Mouse (Mus musculus): ENCODE measurements around the gene Ctcf.
"Not testable (repeated sequence)": the region's sequence is repeated elsewhere in the genome, so short reads cannot be mapped to it uniquely, and the experiment has no call there.

Ctcf gene

DNA sequence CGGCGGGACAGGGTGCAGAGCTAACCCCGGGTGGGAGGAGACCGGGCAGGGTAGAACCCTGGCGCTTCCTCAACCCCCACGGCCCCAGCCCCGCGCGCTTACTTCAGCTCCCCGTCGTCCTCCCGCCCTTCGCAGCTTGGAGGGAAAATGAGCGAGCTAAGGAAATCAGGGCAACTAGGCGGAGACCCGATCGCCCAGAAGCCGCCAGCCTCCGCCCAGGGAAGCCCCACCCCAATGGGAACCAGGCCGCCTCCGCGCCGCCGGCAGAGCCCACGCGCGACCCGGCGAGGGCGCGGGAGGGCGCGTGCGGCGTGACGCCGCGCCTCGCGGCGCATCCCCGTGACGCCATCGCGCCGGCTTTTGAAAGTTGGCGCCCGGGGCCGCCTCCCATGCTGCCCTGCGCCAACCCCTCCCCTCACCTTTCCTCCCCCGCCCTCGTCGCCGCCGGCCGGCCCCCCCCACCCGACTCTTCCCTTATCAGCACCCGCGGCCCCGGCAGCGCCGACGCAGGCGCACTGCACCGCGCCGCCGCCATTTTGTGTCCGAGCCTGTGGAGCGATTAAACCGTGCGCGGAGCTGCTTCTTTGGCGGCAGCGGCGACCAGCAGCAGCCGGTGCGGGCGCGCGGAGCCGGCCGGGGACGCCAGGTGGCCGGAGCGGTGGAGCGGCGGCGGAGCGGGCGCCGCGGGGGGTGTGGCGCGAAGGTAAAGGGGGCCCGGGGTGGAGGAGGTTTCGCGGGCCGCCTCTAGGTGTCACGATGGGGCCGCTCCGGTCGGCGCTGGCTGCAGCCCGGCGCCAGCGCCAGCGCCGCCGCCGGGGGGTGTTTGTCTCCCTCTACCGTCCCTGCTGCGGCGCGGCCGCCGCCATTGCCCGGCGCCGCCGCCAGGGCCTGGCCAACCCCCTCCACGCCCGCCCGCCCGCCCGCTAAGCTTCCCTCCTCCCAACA lies at the start of gene Ctcf:
Gene Ctcf (plus strand): TSS at position 551 of the 945 bp plus-strand sequence.
- DNase-seq = peak; percentile 92 to 94

DNA sequence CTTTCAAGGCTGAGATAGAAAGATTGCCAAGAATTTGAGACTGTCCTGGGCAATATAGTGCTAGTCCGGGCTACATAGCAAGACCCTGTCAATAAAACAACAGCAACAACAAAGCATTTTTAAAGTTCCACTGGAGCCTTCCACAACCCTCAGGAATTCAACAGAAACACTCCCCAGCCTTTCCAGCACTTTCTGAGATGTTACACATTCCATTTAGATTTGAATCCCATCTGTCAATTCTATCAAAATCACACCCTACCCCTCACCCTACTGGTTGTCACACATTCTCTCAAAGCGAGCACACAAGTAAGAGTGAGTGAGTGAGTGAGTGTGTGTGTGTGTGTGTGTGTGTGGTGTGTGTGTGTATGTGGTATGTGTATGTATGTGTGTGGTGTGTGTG lies 43.9 kb upstream of the Ctcf start:
- no peak for DNase-seq

DNA sequence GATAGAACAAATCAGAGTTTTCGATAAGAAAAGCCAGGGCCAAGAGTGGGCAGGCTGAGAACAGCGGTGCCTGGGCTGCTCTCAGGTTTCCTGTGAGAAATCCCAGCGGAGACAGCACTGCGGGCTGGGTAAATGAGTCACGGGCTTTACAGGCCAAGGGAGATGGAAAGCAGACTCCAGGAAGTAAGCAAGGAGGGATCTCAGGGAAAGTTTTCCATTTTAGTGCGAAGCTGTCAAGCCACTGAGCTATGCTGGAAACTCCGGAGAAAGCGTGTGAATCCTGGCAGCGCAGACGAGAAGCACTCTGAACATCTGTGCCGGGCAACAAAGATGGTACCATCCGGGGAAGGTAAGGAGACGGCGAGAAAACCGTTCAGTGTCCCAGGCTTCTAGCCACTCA lies 42.5 kb upstream of the Ctcf start:
- DNase-seq = no peak

DNA sequence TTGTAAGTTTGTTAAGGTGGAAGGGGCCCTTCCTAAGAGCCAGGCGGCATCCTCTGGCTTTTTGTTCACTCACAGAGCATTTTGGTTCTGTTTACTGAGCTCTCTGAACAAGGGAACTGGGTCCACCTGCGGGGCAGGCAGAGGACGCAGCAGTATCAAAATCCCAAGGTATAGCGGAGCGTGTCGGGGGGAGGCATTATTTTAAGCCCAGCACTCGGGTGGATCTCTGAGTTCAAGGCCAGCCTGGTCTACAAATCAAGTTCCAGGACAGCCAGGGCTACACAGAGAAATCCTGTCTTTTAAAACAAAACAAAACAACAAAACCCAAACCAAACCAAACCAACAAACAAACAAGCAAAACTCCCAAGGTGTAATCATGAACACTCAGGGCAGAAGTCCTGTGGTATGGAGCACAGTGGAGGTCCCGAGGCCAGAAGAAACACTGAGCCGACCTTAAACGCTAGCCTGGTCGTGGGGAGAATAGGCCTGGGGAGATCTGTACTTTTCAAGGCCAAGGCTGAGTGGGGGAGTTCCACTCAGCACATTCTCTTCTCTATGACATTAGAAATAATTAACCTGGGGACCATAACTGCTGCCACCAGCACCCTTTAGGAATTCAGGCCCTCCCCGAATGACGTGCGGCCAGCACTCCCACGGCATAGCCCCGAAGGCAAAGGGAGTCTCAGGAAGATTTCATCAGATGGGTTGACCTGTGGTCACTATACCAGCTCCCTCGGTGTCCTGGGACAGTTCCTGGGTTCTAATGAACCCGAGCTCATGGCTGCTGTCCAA lies 41.7 kb upstream of the Ctcf start:
- DNase-seq = no peak

DNA sequence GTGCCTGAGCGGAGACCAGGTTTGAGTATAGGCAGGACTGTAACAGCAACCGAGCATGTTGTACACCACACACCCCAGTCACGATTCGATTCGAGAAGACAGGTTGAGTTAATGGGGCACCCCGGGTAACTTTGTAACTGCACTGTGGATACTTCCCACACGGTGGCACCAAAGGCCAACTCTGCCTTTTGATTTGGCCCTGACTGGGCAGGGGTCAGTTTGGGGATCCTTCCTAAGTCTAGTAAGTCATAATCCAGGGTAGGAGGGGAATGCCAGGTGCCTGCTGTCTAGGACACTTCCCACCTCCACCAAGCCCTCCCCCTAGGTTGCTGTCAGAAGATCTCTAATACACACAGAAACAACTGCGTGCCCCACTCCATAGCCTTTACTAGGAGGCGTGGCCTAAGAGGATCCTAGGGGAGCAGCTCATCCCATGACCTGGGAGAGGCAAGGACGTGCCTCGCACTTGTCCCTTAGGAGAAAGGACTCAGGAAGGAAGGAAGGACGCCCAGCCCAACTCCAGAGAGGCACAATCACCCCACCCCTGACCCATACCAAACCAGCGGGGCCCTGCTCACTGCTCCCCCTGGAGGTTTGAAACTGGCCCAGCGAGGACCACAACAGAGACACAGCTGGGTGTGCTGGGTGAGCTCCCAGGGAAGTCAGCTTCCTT lies 39.9 kb upstream of the Ctcf start:
- peak; percentile 62 to 71 for DNase-seq

DNA sequence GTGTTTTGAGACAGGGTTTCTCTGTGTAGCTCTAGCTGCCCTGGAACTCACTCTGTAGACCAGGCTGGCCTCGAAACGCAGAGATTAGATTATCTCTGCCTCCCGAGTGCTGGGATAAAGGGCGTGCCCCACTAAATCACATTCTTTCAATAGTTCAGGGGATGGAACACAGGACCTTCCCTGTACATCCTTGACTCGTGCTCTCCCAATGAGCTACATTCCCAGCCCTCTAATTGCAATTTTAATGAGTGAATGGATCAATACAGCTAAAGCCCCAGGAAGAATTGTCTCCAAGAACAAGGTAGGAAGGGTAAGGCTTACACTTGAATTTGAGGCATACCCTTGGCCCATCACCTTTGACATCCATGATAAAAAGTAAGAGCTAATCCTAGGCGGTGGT lies 37.6 kb upstream of the Ctcf start:
- DNase-seq = no peak

DNA sequence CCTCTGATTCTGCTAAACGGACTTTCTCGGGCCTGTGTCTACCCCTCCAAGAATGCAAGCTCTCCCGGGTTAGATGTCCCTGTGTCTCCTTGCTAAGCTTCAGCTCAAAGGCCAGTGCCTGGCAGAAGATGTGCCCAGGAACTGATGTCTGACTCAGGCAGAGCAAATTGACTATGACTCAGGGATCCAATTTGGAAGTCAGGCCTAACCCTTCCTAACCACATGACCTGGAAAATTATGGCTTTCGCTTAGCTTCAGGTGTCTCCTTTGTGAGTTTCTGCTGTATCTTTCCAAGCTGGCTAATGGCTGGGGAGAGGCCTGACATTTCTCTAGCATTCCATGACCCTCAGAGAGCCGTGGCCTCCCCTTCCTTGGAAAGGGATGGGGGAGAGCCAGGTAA lies 35.1 kb upstream of the Ctcf start:
- no peak for DNase-seq

DNA sequence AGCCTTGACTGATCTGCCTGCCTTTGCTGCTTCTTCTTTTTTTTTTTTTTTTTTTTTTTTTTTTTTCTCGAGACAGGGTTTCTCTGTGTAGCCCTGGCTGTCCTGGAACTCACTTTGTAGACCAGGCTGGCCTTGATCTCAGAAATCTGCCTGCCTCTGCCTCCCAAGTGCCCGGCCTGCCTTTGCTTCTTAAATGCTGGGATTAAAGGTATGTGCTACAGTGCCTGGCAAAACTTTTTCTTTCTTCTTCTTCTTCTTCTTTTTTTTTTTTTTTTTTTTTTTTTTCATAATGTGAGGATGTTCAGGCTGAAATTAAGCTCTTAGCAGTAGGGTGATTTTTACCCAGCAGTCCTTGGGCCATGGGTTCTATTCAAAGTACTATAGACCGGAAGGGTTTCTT lies 33.8 kb upstream of the Ctcf start:
- DNase-seq = not testable (repeated sequence)

DNA sequence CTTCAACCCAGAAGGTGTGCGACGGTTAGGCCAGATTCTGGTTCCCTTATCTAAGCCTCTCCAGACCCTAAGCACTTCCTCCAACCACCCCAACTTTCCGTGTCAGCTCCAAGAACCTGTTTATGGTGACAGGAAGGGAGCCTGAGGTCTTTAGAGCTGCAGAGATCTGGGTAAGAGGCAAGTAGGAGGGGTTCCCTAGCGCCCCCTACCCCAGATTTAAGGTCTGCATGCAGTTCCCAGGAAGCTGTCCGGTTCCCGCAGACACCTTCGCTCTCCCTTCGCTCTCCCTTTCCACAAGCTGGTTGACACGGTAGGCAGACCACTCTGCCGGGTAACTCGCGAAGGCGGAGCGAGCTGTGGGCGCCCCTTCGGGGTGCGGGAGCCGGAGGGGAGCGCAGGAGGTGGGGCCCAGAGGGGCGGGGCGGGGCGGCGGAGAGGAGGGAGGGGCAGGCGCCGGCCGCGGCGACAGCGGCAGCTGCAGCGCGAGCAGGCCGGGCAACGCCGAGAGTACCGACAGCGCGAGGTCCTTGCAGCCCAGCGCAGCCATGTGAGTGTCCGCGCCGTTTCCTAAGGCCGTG lies 31.5 kb upstream of the Ctcf start, which contains the start of gene Ripor1:
Gene Ripor1 (plus strand): TSS at position 452 of the 578 bp plus-strand sequence.
- DNase-seq = peak; percentile 64 to 76

DNA sequence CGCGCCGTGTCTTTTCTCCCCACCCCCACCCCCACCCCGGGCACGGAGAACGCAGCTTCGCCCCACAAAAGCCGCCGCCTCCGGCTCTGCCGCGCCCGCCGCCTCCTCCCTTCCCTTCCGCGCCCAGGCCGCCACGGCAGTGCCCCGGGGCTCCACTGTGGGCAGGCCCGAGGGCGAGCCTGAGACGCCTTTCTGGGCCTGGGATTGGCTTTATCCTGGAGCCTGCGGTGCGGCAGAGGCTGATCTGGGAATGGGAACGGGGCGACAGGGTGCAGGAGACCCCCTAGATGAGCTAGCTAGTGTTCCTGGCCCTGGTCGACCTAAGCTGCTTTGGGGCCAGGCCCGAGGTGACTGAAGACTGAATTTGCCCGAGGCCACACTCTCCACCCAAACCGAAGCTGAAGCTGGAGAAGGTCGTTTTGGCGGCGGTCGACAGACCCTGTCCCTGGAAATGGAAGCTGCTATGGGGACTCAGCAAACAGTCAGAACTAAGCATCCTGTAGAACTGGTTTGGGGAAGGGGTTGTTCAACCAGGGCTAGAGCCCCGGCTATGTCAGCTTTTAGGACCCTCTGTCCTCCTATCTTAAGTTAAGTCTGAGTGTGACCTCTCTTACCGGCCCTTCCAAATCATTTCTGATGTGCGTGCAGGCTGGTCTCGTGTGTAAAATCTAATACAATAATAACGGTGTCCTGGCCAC lies 30.7 kb upstream of the Ctcf start:
- DNase-seq = peak; percentile 47 to 51

DNA sequence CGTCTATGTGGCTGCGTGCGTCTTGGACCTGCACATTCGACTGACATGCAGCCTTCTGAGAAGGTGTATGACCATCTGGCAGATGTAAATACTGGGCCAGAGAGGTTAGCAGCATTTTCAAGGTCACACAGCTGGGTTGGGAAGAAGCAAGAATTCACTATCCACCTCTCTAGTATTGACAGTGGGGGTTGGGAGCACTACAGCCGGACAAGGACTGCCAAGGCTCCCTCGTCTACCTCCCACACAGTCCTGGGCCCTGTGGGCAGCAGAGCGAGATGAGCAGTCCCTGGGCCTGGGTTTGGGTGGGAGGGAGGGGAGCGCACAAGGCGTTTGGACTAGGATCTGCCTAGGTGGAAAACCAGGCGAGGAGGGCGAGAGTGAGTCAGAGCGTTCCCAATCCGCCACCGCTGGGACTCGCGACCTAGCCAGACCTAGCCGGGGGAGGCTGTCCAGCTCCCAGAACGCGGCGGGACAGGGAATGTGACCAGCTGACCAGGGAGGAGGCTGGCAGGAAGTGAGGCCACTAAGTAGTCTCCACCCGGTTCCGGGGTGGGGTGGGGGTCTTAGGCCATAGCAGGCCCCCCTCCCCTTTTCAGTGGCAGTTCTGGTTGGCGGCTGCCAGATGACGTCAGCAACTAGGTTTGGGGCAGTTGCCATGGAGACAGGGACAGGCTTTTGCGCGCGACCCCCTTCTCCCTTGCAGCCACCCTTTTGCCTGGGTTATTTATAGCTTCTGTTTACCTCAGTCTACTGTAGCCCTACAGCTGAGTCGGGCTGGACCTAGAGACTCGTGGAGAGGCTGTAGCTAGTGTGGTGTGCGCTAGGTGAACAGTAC lies 30.0 kb upstream of the Ctcf start:
- peak; percentile 70 to 71 for DNase-seq

DNA sequence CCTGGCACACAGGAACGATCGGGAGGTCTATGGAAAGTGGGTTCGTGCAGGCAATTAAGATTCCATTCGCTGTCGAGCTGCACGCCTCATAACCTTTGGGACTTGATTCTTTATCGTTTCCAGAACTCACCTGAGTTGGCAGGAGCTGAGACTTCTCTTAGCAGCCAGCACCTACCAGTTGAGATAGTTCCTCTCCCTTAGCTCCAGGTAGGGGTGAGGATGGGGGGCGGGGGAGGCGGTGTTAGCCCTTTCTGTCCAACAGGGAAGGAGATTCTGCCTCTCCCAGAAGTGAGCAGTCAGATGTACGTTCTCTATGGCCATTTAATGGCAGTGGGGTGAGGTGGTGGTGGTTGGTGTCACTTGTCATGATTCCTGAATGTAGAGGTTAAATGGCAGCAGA lies 29.3 kb upstream of the Ctcf start:
- DNase-seq = no peak

DNA sequence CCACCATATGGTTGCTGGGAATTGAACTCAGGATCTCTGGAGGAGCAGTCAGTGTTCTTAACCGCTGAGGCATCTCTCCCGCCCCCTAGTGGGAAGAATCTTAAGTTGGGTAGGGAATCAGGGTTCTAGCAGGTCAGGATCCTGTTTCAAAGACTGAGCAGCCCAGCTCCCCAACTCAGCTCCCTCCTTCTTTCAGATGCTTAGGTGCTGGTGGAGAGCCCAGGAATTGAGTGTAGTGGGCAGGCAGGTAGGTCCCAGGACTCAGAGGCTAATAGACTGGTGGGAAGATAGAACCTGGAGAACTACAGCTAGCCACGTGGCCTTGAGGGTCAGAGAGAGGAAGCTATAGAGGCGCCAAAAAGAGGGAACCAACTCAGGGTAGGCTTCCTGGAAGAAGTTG lies 28.7 kb upstream of the Ctcf start:
- peak in 1 of 2 experiments; percentile 35 for DNase-seq

DNA sequence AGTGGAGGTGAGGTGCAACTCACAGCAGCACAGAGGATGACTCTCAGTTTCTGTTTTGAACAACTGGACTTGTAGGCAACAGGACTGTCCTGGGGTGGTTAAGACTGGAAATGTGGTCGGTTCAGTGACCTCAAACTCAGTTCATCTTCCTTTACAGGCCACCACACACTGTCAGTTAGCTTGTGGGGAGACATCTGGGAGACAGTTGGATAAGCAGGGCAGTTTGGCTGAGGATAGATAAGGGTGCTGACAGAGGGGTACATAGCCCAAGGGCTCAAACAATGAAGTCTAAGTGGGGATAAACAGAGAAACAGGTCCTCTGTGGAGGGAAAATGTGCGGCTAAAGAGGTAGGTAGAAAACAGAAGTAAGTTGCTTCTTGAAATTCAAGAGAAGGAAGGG lies 27.0 kb upstream of the Ctcf start:
- no peak for DNase-seq

DNA sequence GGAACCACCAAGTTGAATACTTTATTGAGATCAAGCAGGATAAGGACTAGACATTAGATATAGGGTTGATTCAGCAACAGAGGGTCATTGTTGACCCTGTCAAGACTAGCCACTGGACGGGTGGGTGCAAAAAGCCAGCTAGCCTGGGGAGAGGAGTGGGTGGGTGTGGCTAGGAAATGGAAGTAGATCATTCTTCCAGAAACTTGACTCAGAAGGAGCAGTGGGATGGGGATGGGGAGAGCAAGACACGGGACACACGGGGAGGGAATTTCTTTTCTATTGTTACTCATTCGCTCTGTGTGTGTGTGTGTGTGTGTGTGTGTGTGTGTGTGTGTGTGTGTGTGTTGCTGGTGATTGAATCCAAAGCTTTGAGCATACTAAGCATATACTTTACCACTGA lies 26.6 kb upstream of the Ctcf start:
- no peak for DNase-seq

DNA sequence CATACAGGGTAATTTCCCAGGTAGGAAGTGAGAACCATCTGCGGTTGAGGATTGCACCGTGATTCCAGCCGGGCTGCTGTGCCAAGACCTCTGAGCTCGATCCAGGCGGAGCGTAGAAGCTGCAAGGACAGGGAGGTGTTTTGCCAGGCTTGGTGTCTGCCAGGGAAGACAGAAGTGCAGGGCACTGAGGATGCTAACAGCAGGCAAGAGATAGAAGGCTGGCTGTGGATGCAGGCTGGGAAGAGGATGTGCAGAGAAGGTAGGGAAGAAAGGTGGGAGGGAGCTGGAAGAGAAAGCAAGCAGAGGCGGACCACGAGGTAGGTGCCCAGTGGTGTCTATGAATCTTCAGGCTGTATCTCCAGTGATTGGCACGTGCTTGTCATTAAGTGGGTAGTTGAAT lies 24.5 kb upstream of the Ctcf start:
- DNase-seq = no peak

DNA sequence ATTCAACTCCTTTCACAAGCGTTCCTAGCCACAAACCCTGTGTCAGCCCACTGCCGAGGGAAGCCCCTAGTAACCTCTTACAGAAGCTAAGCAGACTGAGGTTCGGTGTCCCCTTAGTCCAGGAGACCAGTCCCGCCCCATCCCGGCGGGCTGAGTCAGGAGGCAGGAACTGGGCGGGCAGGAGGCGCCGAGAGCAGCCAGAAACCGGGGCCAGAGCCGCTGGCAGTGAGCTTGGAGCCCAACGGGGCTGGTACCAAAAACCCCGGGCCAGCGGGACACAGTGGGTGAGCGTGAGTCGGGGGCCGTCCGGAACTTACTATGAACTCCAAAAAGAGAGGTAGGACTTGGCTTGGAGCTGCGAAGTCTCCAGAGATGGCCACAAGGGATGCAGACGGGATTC lies 23.3 kb upstream of the Ctcf start:
- DNase-seq = peak; percentile 34 to 46

DNA sequence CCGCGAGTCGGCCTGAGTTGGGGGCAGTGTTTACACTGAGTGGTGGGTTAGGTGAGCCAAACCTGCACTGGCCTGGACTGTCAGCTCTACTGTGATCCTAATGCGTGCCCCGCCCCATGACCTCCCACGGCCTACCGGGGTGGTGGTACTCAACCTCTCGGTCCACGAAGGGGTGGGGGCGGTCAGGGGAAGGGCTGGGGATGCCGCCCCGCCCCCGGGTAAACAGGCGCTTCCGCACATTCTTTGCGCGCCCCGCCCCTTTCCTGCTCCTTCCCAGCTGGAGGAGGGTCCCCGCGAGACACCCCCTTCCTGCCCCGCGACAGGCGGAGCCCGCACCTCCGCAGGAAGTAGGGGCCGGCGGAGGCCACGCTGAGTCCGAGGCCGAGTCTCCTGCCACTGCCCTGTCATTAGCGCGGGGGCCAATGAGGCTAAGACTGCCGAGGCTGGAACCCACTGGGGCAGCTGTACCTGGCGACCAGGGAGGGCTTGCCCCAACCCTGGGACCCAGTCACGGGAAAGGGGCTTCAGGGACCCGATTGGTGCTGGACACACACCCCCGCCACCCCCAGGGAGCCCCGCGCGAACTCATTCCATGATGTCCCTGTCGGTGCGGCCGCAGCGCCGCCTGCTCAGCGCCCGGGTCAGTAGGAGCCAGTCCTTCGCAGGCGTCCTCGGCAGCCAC lies 22.4 kb upstream of the Ctcf start:
- no peak for DNase-seq

DNA sequence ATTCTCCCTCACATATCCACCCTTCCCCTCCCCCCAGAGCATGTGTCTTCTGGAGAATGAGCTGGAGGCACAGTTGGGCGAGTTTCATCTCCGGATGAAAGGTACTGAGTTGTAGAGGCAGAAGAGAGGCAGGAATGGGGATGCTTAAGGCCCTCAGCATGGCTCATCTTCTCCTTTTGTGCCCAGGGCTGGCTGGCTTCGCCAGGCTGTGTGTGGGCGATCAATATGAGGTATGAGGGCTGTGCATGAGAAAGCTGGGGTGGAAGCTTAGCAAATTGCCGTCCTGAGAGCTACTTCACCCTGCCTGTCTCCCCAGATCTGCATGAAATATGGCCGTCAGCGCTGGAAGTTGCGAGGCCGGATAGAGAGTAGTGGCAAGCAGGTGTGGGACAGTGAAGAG lies 20.4 kb upstream of the Ctcf start:
- no peak for DNase-seq

DNA sequence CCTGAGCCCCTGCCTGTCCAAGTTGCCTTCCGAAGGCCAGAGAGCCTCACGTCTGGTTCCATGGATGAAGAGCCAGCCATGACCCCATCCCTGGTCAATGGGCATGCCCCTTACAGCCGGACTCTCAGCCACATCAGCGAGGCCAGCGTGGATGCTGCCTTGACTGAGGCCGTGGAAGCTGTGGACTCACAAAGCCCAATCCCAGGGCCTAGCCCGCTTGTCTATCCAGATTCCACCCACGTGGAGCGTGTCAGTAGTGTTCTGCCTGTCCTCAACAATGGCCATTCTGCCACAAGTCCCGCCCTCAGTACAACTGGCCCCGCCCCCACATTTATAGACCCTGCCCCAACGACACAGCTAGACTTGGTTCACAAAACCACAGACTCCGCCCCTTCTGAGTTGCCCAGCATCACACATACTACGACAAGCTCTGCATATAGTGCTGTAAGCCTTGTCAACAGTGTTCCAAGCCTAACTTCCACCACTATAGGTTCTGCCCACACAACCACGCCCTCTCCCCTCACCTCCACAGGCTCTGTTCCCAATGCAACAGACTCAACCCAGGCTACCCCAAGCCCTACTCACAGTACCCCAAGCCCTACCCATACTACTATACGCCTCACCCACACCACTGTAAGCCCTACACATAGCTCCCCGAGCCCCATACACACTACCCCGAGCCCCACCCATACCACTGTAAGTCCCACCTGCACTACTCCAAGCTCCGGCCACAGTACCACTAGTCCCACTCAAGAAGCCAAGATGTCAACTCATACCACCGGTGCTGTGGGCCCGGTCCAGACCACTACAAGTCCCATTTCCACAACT lies 18.7 kb upstream of the Ctcf start:
- DNase-seq = no peak
